Mouse (Mus musculus): ENCODE measurements at regions not wholly inside any gene's neighbourhood (a gene's known extent, or its start where the extent isn't known, plus 50 kb on each side); places are given as distances from the start of the nearest gene placed in this dataset.

- TF ChIP-seq CTCF (IDR thresholded peaks at IDR 0.05 in 2 of 3, conservative IDR thresholded peaks at IDR 0.05 in 1 of 3; ENCODE audit: control insufficient read depth in 1 of 3, insufficient read depth in 1 of 3, low read depth in 2 of 3, low read length in 3 of 3, poor library complexity in 1 of 3, severe bottlenecking in 1 of 3) (no peak), UBTF (IDR thresholded peaks at IDR 0.05; ENCODE audit: borderline replicate concordance, insufficient read depth, low read depth, low read length) (no peak), POLR2A (IDR thresholded peaks at IDR 0.05; ENCODE audit: control insufficient read depth in 1 of 2, insufficient read depth in 1 of 2, low read depth in 1 of 2, low read length in 2 of 2, poor library complexity in 1 of 2) (no peak), GATA1 (IDR thresholded peaks at IDR 0.05; ENCODE audit: low read depth, low read length) (no peak), CHD2 (IDR thresholded peaks at IDR 0.05; ENCODE audit: low read length) (no peak), RCOR1 (IDR thresholded peaks at IDR 0.05; ENCODE audit: low read depth, low read length) (no peak)
These were observed 283.2 kb downstream of the Lrig3 start for GRCm38 (mm10) chr10:126249176-126249575.

Measured in MEL (cell line).